Mouse (Mus musculus) testis, adult 2 months (tissue): ENCODE results near the gene Prr3.

Experiments
- CTCF ChIP-seq: fragments of 200-500 bp; IDR thresholded peaks from 2 replicates; pipeline ENCODE4 v1.5.1; 2012; ENCODE audit warnings: low read depth, mild to moderate bottlenecking, inconsistent platforms, low read length, moderate library complexity; ENCODE audit not compliant: control insufficient read depth, insufficient read depth, insufficient replicate concordance
- POLR2A ChIP-seq: fragments of 200-500 bp; IDR thresholded peaks from 2 replicates; pipeline ENCODE4 v1.6.1; 2012; ENCODE audit warnings: low read depth, mild to moderate bottlenecking, inconsistent platforms, low read length, moderate library complexity; ENCODE audit not compliant: control insufficient read depth

DNA sequence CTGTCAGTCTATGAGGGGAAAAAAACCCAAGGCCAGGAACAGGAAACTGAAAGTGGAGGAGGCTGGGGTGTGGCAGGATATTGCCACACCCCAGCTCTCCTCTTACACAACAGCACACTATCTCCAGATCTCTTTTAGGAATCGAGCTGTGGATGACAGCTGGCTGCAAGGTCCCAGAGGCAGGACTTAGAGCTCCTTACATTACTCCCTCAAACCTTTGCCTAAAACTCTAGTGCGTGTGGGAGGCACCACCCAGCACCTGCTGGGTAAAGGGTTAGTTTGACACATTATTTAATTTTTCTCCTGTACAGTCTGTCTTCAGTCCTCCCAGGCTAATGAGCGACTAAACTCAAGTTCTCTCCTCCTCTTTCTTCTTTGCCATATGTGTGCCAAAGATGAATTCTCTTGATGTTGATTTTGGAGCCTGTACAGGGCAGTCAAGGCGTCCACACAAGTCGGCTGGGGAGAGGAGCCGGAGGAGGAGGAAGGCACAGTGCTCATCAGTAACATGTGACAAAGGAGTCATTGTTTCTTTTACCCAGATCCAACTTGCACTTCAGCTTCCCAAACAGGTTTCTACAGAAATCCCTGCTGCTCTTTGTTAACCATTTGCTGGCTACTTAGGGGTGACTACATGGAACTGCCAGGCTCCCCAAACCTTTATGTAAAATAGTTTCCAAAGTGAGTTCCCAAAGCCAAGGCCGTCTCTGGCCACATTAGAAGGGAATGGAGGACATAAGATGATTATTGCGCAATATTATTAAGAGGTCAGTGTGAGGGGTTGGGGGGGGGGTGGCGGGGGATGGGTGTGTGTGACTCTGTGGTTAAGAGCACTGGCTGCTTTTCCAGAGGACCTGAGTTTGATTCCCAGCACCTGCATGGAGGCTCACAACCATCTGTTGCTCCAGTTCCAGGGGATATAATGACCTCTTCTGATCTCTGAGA is 43.9 kb upstream of the Prr3 start:
- TF ChIP-seq POLR2A: no peak
- no peak for TF ChIP-seq CTCF
